Mouse (Mus musculus) liver, adult 2 months (tissue): ENCODE results near the gene Foxo6.

Experiments
- CTCF ChIP-seq: fragments of 200-500 bp; IDR thresholded peaks from 2 replicates; pipeline ENCODE4 v1.5.1; 2011; ENCODE audit warnings: low read depth, low read length, control low read depth
- POLR2A ChIP-seq: fragments of 200-500 bp; IDR thresholded peaks from 2 replicates; pipeline ENCODE4 v1.6.1; 2011; ENCODE audit warnings: low read length, control low read depth; ENCODE audit not compliant: insufficient read depth; ENCODE audit errors: extremely low read depth

DNA sequence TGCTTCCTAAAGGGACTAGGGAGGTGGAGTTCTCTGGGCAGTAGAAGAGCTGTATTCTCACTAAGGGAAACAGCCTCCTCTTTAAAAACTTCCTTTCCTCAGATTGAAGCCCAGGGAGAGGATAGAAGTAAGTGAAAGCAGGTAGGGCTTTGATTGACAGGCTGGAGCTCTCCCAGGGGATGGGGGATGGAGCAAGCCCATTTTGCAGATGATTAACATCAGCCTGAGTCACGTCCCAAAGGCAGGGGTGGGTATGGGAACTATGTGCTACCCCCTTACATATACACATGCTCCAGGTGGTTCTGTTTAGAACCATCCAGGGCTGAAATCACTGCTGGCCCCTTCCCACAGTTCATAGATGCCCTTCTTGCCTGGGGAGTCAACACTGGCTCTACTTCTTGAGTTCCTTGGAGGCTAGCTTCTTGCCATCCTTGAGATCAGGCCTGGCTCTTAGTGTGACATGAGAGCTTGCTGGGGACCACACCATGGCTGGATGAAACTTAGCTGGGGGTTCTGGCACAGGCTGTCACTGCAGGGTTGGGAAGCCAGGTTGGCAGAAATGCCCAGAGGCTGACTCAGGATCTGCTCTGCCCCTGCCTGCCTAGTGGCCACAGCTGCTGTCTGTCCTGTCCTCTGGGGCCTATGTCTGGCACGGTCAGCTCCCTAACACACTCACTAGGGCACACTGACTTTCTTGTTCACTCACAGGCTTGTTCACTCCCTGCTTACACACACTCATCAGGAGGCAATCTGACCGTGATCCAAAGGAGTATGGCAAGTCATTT lies 2.2 kb upstream of the Foxo6 start:
- TF ChIP-seq POLR2A (no peak), CTCF (no peak)
